Mouse (Mus musculus): Measurements from ENCODE around the gene Trim15. TPM values are rescaled to one million over a fixed set of nuclear protein-coding genes. Genes with fewer than 3 reads are reported as not detected.

Gene Trim15
- polyA plus RNA-seq, 1 experiment, result 0.30 TPM

DNA sequence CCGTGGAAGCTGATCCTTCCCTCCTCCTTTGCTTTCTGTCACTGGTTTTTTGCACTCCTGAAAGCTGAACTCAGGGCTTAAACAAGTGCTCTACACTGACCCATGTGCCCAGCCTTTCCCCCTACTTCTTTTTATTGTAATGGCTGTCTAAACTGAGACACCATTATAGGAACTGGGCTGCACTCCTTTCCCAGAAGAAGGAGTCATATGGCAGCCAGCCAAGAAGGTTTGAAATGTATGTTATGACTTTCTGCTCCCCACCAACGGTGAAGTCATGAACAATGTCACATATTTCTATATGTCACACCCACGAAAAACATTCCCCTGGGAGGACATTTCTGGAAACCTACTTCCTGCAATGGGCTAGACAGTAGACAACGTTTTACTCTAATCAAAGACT, 7.6 kb upstream of the Trim15 start:
- WGBS, result 29% methylated on average over 4 of the region's 4 CpGs
- DNase-seq, result no peak
- Histone ChIP-seq H3K4me1 (ENCODE audit: control insufficient read depth, insufficient read depth, low read length) (no peaks in the 10 kb centered on the region), H3K4me3 (replicated peaks; ENCODE audit: extremely low read depth, low read depth, low read length) (no peak overlapping the region)
- TF ChIP-seq CTCF (IDR thresholded peaks at IDR 0.05; ENCODE audit: insufficient read depth, low read length) (no peak), POLR2A (IDR thresholded peaks at IDR 0.05; ENCODE audit: borderline replicate concordance, extremely low read depth, low read depth, low read length) (no peak)

DNA sequence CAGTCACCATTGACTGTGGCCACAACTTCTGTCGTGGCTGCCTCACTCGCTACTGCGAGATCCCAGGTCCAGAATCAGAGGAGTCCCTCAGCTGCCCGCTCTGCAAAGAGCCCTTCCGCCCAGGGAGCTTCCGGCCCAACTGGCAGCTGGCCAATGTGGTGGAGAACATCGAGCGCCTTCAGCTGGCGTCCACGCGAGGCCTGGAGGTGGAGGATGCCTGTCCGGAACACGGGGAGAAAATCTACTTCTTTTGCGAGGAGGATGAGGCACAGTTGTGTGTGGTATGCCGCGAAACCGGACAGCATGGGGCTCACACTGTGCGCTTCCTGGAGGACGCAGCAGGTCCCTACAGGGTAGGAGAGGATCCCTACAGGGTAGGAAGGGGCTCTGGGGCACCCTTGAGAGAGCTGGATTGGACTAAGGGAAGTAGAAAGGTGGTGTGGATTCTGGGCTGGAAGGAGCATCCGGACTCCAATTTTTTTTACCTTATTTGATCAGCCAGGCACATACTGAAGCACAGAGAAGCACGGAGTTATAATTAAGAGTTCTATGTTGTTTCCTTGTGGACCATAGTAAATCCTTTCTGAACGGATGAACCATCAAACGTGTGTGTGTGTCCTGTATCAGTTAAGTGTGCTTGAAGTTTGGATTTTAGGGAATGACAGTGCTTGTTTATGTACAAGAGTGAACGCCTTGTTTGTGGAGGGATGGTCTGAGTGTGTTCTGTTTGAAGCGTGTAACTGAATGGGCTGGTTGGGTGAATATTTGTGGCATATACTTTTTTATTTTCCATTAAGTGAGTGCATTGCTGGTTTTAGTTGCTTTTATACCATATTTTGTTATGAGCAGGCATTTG, 3.2 kb upstream of the Trim15 start:
- TF ChIP-seq CTCF (IDR thresholded peaks at IDR 0.05; ENCODE audit: insufficient read depth, low read length), result no peak
- Histone ChIP-seq H3K4me3 (replicated peaks; ENCODE audit: extremely low read depth, low read depth, low read length) (no peak overlapping the region), H3K4me1 (ENCODE audit: control insufficient read depth, insufficient read depth, low read length) (no peaks in the 10 kb centered on the region)
- DNase-seq, result no peak
- WGBS, result 57% methylated on average over 25 of the region's 25 CpGs

DNA sequence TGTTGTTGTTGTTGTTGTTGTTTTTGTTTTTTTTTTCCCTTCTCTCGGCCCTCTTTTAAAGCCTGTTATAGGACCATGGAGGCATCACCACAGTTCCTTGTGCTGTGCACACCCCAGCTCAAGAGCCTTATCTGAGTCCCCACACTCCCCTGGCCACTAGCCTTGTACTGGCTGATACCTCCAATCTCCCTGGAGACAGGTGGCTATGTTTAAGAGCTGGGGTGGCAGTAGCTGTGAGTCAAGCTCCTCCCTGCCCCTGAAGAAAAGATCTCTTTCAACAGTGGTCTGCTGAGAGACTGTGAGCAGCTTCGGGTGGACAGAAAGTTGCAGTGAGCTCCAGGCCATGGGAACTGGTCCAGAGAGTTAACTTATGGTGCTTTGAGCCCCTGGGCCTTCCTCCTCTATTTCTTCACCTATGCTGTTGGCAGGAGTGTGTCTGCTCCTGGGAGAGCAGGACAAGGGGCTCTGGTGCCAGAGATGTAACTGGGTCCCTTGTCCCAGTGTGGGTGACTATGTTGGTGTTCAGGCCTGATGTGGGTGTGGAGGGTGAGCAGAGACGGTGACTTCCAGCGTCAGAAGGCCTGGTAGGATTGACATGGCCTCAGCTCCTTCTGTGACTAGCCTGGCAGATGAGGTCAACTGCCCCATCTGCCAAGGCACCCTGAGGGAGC, 2.4 kb upstream of the Trim15 start, which contains the start of gene Trim10:
Trim10 (plus strand) TSS at position 291 of the 671 bp plus-strand sequence.
- Histone ChIP-seq H3K4me1 (ENCODE audit: control insufficient read depth, insufficient read depth, low read length) (no peaks in the 10 kb centered on the region), H3K4me3 (replicated peaks; ENCODE audit: extremely low read depth, low read depth, low read length) (no peak within 1 kb of the TSS)
- WGBS, result 72% methylated on average over 4 of the region's 4 CpGs
- TF ChIP-seq CTCF (IDR thresholded peaks at IDR 0.05; ENCODE audit: insufficient read depth, low read length), result no peak
- no peak for TF ChIP-seq POLR2A (IDR thresholded peaks at IDR 0.05; ENCODE audit: borderline replicate concordance, extremely low read depth, low read depth, low read length)
- no peak for DNase-seq

GRCm38 (mm10) chr17:36868836-36869235, 1.8 kb upstream of the Trim15 start:
- no peak for TF ChIP-seq POLR2A (IDR thresholded peaks at IDR 0.05; ENCODE audit: borderline replicate concordance, extremely low read depth, low read depth, low read length)
- no peak for TF ChIP-seq CTCF (IDR thresholded peaks at IDR 0.05; ENCODE audit: insufficient read depth, low read length)
- WGBS, result 73% methylated on average over 2 of the region's 2 CpGs
- no peak overlapping the region for H3K4me3 ChIP-seq (replicated peaks; ENCODE audit: extremely low read depth, low read depth, low read length)
- no peak for DNase-seq
- no peaks in the 10 kb centered on the region for H3K4me1 ChIP-seq (ENCODE audit: control insufficient read depth, insufficient read depth, low read length)

- Histone ChIP-seq H3K4me3 (replicated peaks; ENCODE audit: extremely low read depth, low read depth, low read length) (no peak overlapping the region), H3K4me1 (ENCODE audit: control insufficient read depth, insufficient read depth, low read length) (no peaks in the 10 kb centered on the region; the same call in 1 of the 2 replicates)
- WGBS, result 17% methylated on average over 2 of the region's 2 CpGs
- no peak for TF ChIP-seq CTCF (IDR thresholded peaks at IDR 0.05; ENCODE audit: insufficient read depth, low read length)
- no peak for TF ChIP-seq POLR2A (IDR thresholded peaks at IDR 0.05; ENCODE audit: borderline replicate concordance, extremely low read depth, low read depth, low read length)
- no peak for DNase-seq
These were observed 5.3 kb downstream of the Trim15 start for GRCm38 (mm10) chr17:36861680-36862079.

DNA sequence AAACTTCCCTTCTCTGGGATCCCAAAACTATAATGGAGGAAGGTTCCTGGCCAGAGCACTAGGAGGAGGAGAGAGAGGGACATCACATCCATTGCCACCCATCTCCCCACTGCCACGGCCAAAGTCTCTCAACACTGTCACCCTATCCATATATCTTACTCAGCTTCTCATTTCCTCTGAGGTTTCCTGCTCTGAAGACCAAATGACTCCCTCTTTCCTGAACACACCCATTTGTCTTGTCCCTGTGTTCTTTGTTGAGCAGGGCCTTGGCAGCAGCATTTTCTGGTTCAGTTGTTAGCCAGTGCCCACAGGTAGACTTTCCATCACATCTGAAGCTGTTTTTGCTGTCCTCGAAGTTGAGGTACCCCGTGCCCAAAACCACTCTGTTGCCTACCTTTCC, 8.8 kb downstream of the Trim15 start:
- 79% methylated on average over 3 of the region's 3 CpGs for WGBS
- no peak overlapping the region for H3K4me3 ChIP-seq (replicated peaks; ENCODE audit: extremely low read depth, low read depth, low read length)
- H3K4me1 ChIP-seq (ENCODE audit: control insufficient read depth, insufficient read depth, low read length), result no peaks in the 10 kb centered on the region; the same call in 1 of the 2 replicates
- no peak for DNase-seq
- TF ChIP-seq CTCF (IDR thresholded peaks at IDR 0.05; ENCODE audit: insufficient read depth, low read length) (no peak), POLR2A (IDR thresholded peaks at IDR 0.05; ENCODE audit: borderline replicate concordance, extremely low read depth, low read depth, low read length) (no peak)

DNA sequence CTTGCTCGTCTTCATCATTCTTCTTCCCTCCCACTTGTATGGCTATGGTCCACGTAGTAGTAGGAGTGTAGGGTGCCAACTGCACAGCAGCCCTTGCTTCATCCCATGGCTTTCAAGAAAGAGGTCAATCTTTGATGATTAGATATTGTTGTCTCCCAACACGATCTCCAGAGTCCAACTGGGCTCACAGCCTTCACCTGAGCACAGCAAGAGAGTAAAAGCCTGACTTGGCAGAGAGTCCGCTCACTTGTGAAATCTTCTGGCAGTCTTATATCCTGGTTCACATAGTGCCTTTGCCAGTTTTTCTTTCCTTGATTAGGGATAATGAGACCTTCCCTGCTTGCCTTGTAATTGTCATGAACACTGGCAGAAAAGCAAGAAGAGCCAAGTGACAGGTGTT, 10.8 kb downstream of the Trim15 start:
- Histone ChIP-seq H3K4me1 (ENCODE audit: control insufficient read depth, insufficient read depth, low read length) (no peaks in the 10 kb centered on the region), H3K4me3 (replicated peaks; ENCODE audit: extremely low read depth, low read depth, low read length) (no peak overlapping the region)
- no peak for DNase-seq
- 87% methylated on average over 4 of the region's 4 CpGs for WGBS
- no peak for TF ChIP-seq CTCF (IDR thresholded peaks at IDR 0.05; ENCODE audit: insufficient read depth, low read length)
- TF ChIP-seq POLR2A (IDR thresholded peaks at IDR 0.05; ENCODE audit: borderline replicate concordance, extremely low read depth, low read depth, low read length), result no peak

GRCm38 (mm10) chr17:36855484-36855883, 11.5 kb downstream of the Trim15 start:
- TF ChIP-seq POLR2A (IDR thresholded peaks at IDR 0.05; ENCODE audit: borderline replicate concordance, extremely low read depth, low read depth, low read length), result no peak
- WGBS, result 91% methylated on average over 3 of the region's 3 CpGs
- no peak overlapping the region for H3K4me3 ChIP-seq (replicated peaks; ENCODE audit: extremely low read depth, low read depth, low read length)
- no peak for DNase-seq
- no peaks in the 10 kb centered on the region for H3K4me1 ChIP-seq (ENCODE audit: control insufficient read depth, insufficient read depth, low read length)

GRCm38 (mm10) chr17:36851627-36852026, 15.4 kb downstream of the Trim15 start:
- DNase-seq, result no peak
- 69% methylated on average over 5 of the region's 5 CpGs for WGBS
- no peak overlapping the region for H3K4me3 ChIP-seq (replicated peaks; ENCODE audit: extremely low read depth, low read depth, low read length)
- H3K4me1 ChIP-seq (ENCODE audit: control insufficient read depth, insufficient read depth, low read length), result no peaks in the 10 kb centered on the region
- TF ChIP-seq POLR2A (IDR thresholded peaks at IDR 0.05; ENCODE audit: borderline replicate concordance, extremely low read depth, low read depth, low read length) (no peak), CTCF (IDR thresholded peaks at IDR 0.05; ENCODE audit: insufficient read depth, low read length) (no peak)

GRCm38 (mm10) chr17:36851200-36851599, 15.8 kb downstream of the Trim15 start:
- 65% methylated on average over 5 of the region's 5 CpGs for WGBS
- no peak for DNase-seq
- H3K4me1 ChIP-seq (ENCODE audit: control insufficient read depth, insufficient read depth, low read length), result no peaks in the 10 kb centered on the region

More at GRCm38 (mm10) chr17:36851200-36851599, 15.8 kb downstream of the Trim15 start:
- TF ChIP-seq CTCF (IDR thresholded peaks at IDR 0.05; ENCODE audit: insufficient read depth, low read length) (no peak), POLR2A (IDR thresholded peaks at IDR 0.05; ENCODE audit: borderline replicate concordance, extremely low read depth, low read depth, low read length) (no peak)
- H3K4me3 ChIP-seq (replicated peaks; ENCODE audit: extremely low read depth, low read depth, low read length), result no peak overlapping the region

All from lung, adult 2 months (tissue).